In the genomic region with DNA sequence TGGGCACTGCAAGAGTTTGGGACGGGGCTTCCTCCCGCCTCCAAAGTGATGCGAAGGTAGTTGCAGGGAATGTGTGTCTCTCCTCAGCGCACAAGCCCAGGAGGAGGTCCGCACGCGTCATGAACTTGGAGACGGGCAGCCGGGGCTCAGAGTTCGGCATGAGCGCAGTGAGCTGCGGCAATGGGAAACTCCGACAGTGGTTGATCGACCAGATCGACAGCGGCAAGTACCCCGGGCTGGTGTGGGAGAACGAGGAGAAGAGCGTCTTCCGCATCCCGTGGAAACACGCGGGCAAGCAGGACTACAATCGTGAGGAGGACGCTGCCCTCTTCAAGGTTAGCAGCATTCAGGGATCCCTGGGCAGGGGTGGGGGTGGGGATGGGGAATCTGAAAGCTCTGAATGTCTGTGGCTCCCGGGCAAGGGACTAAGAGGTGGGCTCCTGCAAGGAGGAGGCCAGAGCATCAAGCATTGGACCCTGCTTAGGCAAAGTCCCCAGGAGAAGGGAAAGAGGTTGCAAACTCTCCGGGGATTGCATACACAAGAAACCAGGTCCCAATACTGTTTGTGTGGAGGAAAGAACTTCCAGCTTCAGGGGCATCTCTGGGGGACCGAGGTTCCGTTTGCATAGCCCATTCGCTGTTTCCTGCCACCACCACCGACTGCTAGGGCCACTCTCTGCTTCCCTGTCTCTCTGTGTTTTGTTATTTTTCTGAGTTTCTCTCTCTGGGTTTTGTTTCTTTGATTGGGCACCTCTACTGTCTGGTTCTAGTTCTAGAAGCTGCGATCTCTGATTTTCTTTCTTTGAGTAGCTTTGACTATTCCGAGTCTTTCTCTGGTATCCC, we compare ENCODE assay signal across 8 mouse cellular contexts. TPM values are rescaled to one million over a fixed set of nuclear protein-coding genes. Genes with fewer than 3 reads are reported as not detected.
DNase-seq lines count a peak whose midpoint lies in the region; ATAC-seq lines count a peak whose summit lies in the region.

No protein-coding gene starts in this region.

- ATAC-seq in kidney, embryonic 15.5 days (replicated peaks; ENCODE audit: low FRiP score) = 0 out of 2 replicates have a peak, but pooled peaks have one; percentile 34
- no peak for ATAC-seq in forebrain, embryonic 11.5 days (replicated peaks; ENCODE audit: low FRiP score)
- no peak for ATAC-seq in limb, embryonic 12.5 days (ENCODE audit: insufficient number of reproducible peaks, insufficient read depth, low FRiP score, low TSS enrichment, low read depth)

- no peaks in the 10 kb centered on the region for H3K9me3 ChIP-seq in kidney, embryonic 15.5 days (replicated peaks)
- H3K9me3 ChIP-seq in forebrain, embryonic 11.5 days (ENCODE audit: control insufficient read depth, low read length) = no peaks in the 10 kb centered on the region
- H3K9me3 ChIP-seq in limb, embryonic 12.5 days = no peaks in the 10 kb centered on the region

- DNase-seq in kidney, postnatal 10 days = no peak
- peak; percentile 38 for DNase-seq in T-cell, adult 2 months (ENCODE audit: low spot score)
- peak; percentile 59 for DNase-seq in forebrain, embryonic 11.5 days (ENCODE audit: low spot score)
- DNase-seq in retina, embryonic 14.5 days (ENCODE audit: low spot score) = peak; percentile 37
- no peak for DNase-seq in cerebellum, adult 9-10 months
- DNase-seq in layer of hippocampus, postnatal 10 days (ENCODE audit: low spot score in 2 of 2) = no peak

- H3K4me1 ChIP-seq in kidney, embryonic 15.5 days = peaks cover 28% of the 10 kb centered on the region
- H3K4me1 ChIP-seq in forebrain, embryonic 11.5 days (replicated peaks; ENCODE audit: control insufficient read depth, insufficient read depth, low read length) = peaks cover 10% of the 10 kb centered on the region
- H3K4me1 ChIP-seq in limb, embryonic 12.5 days (replicated peaks) = peaks cover 24% of the 10 kb centered on the region

- peak overlapping the region; percentile 85 for H3K4me2 ChIP-seq in kidney, embryonic 15.5 days
- H3K4me2 ChIP-seq in forebrain, embryonic 11.5 days (ENCODE audit: low read depth, low read length, severe bottlenecking) = peak overlapping the region; percentile 55
- peak overlapping the region; percentile 64 for H3K4me2 ChIP-seq in limb, embryonic 12.5 days

- peaks cover 73% of the 10 kb centered on the region for H3K27me3 ChIP-seq in kidney, embryonic 15.5 days
- H3K27me3 ChIP-seq in forebrain, embryonic 11.5 days (ENCODE audit: control insufficient read depth, insufficient read depth, low read length) = peaks cover 40% of the 10 kb centered on the region
- H3K27me3 ChIP-seq in limb, embryonic 12.5 days = peaks cover 82% of the 10 kb centered on the region

- H3K9ac ChIP-seq in kidney, embryonic 15.5 days = no peak overlapping the region
- H3K9ac ChIP-seq in forebrain, embryonic 11.5 days (ENCODE audit: low read length) = no peak overlapping the region
- no peak overlapping the region for H3K9ac ChIP-seq in limb, embryonic 12.5 days (replicated peaks)

- WGBS in kidney, embryonic 15.5 days = 4% methylated on average over 33 of the region's 33 CpGs
- WGBS in forebrain, embryonic 11.5 days = 2% methylated on average over 33 of the region's 33 CpGs
- 3% methylated on average over 33 of the region's 33 CpGs for WGBS in limb, embryonic 12.5 days

- no peaks in the 10 kb centered on the region for H3K36me3 ChIP-seq in kidney, embryonic 15.5 days
- no peaks in the 10 kb centered on the region for H3K36me3 ChIP-seq in forebrain, embryonic 11.5 days (ENCODE audit: control insufficient read depth, insufficient read depth, low read length)
- no peaks in the 10 kb centered on the region for H3K36me3 ChIP-seq in limb, embryonic 12.5 days

- H3K27ac ChIP-seq in kidney, embryonic 15.5 days = no peak overlapping the region
- no peak overlapping the region for H3K27ac ChIP-seq in forebrain, embryonic 11.5 days (ENCODE audit: low read depth, low read length)
- H3K27ac ChIP-seq in limb, embryonic 12.5 days = no peak overlapping the region

- peak overlapping the region; percentile 44 for H3K4me3 ChIP-seq in kidney, embryonic 15.5 days (replicated peaks)
- peak overlapping the region; percentile 21 for H3K4me3 ChIP-seq in forebrain, embryonic 11.5 days (ENCODE audit: low read depth, low read length)
- H3K4me3 ChIP-seq in limb, embryonic 12.5 days (replicated peaks) = peak overlapping the region; percentile 38

RNA-seq across cellular contexts. Expression of gene Irf4, which starts 1.7 kb away (rescaled TPM):
- 0.08 and 0.25 TPM in 2 replicates for polyA plus RNA-seq in kidney, embryonic 15.5 days (2015; fragmentation: Nextera tagmentation; extraction: Ambion mirVana)
- 0.07 TPM in 1 of 2 replicates, not detected in the other for polyA plus RNA-seq in forebrain, embryonic 11.5 days (2014; fragmentation: Nextera tagmentation; extraction: Ambion mirVana)
- 0.14 TPM in 1 of 2 replicates, not detected in the other for polyA plus RNA-seq in limb, embryonic 12.5 days (2016; fragmentation: Nextera tagmentation; extraction: Ambion mirVana)
- total RNA-seq in layer of hippocampus, postnatal 10 days (2021) = under 1 TPM; 0.07 to 0.11 TPM

Comparison
In these comparisons a context has a peak if more than half of its experiments do, and no peak if none do; other contexts are left out.
1. DNase-seq: peak in T-cell, adult 2 months (single experiment), forebrain, embryonic 11.5 days (single experiment) and retina, embryonic 14.5 days (single experiment); none in kidney, postnatal 10 days (single experiment), cerebellum, adult 9-10 months (single experiment) and layer of hippocampus, postnatal 10 days (0 of 2).
2. Peak in every context shown above with its lines, with median percentiles within 50 percentile points of each other: H3K4me2 ChIP-seq and H3K4me3 ChIP-seq.